Mouse (Mus musculus) hindbrain, embryonic 16.5 days (tissue): Measurements from ENCODE around the gene Mogs. TPM values are rescaled to one million over a fixed set of nuclear protein-coding genes. Genes with fewer than 3 reads are reported as not detected.

Source experiments
- ATAC-seq: fragments of 200-750 bp; cut with Nextera tagmentation; 2 replicates; pipeline ENCODE4 v1.8.0; 2017; ENCODE audit warnings: moderate TSS enrichment, moderate library complexity
- H3K27ac ChIP-seq: fragments of 300-500 bp; sonication (generic); 2 replicates; pipeline ENCODE4 v1.5.1; 2014; ENCODE audit warnings: low read depth, mild to moderate bottlenecking, control low read depth, low read length, moderate library complexity
- H3K27me3 ChIP-seq: fragments of 300-500 bp; sonication (generic); replicated peaks from 2 replicates; pipeline ENCODE4 v1.6.1; 2014; ENCODE audit warnings: low read length; ENCODE audit not compliant: control insufficient read depth, insufficient read depth
- H3K36me3 ChIP-seq: fragments of 300-500 bp; sonication (generic); 2 replicates; pipeline ENCODE4 v1.6.1; 2014; ENCODE audit warnings: mild to moderate bottlenecking, low read length, moderate library complexity, mixed read lengths; ENCODE audit not compliant: control insufficient read depth, insufficient read depth
- H3K4me1 ChIP-seq: fragments of 300-500 bp; sonication (generic); 2 replicates; pipeline ENCODE4 v1.6.1; 2014; ENCODE audit warnings: low read depth, low read length; ENCODE audit not compliant: control insufficient read depth, insufficient read depth
- H3K4me2 ChIP-seq: fragments of 300-500 bp; sonication (generic); 2 replicates; pipeline ENCODE4 v1.6.1; 2014; ENCODE audit warnings: mild to moderate bottlenecking, low read length, control low read depth, moderate library complexity
- H3K4me3 ChIP-seq: fragments of 300-500 bp; sonication (generic); 2 replicates; pipeline ENCODE4 v1.5.1; 2014; ENCODE audit warnings: mild to moderate bottlenecking, low read length, control low read depth, moderate library complexity
- H3K9ac ChIP-seq: fragments of 300-500 bp; sonication (generic); 2 replicates; pipeline ENCODE4 v1.6.1; 2014; ENCODE audit warnings: low read depth, mild to moderate bottlenecking, control low read depth, low read length, moderate library complexity
- H3K9me3 ChIP-seq: fragments of 300-500 bp; sonication (generic); 2 replicates; pipeline ENCODE4 v1.6.1; 2014; ENCODE audit warnings: mild to moderate bottlenecking, low read length, moderate library complexity; ENCODE audit not compliant: control insufficient read depth
- WGBS: fragments of 180-500 bp; shearing (Covaris S2); extraction: QIAGEN DNeasy Blood & Tissue Kit; methylation state at CpG from one replicate; pipeline ENCODE4 v1.1.7; 2014; 5-methylcytosine and 5-hydroxymethylcytosine counted together
- polyA plus RNA-seq: library from polyadenylated mRNA; unstranded; fragments of >200 nt; fragmentation: Nextera tagmentation; extraction: Ambion mirVana; gene quantifications from 2 replicates; pipeline ENCODE4 v1.2.1, GENCODE M21; 2015

Gene Mogs
- polyA plus RNA-seq, 1 experiment from 2014 or later: 6.4 TPM

- no peak overlapping the region for H3K9ac ChIP-seq
- H3K4me3 ChIP-seq: peak overlapping the region; percentile 20
- peak overlapping the region; percentile 46 for H3K4me2 ChIP-seq
- no peak for ATAC-seq
- H3K4me1 ChIP-seq: peaks cover 4% of the 10 kb centered on the region; the same call in 1 of the 2 replicates
- no peaks in the 10 kb centered on the region for H3K9me3 ChIP-seq
- H3K27me3 ChIP-seq: peaks cover 74% of the 10 kb centered on the region
- no peak overlapping the region for H3K27ac ChIP-seq
- H3K36me3 ChIP-seq: no peaks in the 10 kb centered on the region; the same call in 1 of the 2 replicates
- WGBS: under 1% methylated on average over 45 of the region's 47 CpGs
Measured at GRCm38 (mm10) chr6:83087205-83087925, 27.9 kb upstream of the Mogs start.

GRCm38 (mm10) chr6:83087926-83088260 lies 27.4 kb upstream of the Mogs start:
- peaks cover 69% of the 10 kb centered on the region for H3K27me3 ChIP-seq
- no peaks in the 10 kb centered on the region for H3K36me3 ChIP-seq
- H3K4me1 ChIP-seq: peaks cover 4% of the 10 kb centered on the region; the same call in 1 of the 2 replicates
- 4% methylated on average over 9 of the region's 9 CpGs for WGBS
- H3K9ac ChIP-seq: no peak overlapping the region
- no peak for ATAC-seq
- H3K4me3 ChIP-seq: peak overlapping the region; percentile 20; the same call in 1 of the 2 replicates
- H3K9me3 ChIP-seq: no peaks in the 10 kb centered on the region
- H3K27ac ChIP-seq: no peak overlapping the region
- peak overlapping the region; percentile 46 for H3K4me2 ChIP-seq

GRCm38 (mm10) chr6:83092416-83093127 lies 22.7 kb upstream of the Mogs start:
- Histone ChIP-seq H3K9me3 (no peaks in the 10 kb centered on the region), H3K4me3 (no peak overlapping the region), H3K36me3 (no peaks in the 10 kb centered on the region), H3K4me1 (peaks cover 1% of the 10 kb centered on the region; the same call in 1 of the 2 replicates), H3K4me2 (no peak overlapping the region), H3K27ac (no peak overlapping the region), H3K27me3 (peaks cover 31% of the 10 kb centered on the region), H3K9ac (no peak overlapping the region)
- no peak for ATAC-seq
- 43% methylated on average over 6 of the region's 6 CpGs for WGBS

GRCm38 (mm10) chr6:83095968-83096367 lies 19.3 kb upstream of the Mogs start:
- no peaks in the 10 kb centered on the region for H3K9me3 ChIP-seq
- H3K27me3 ChIP-seq: peaks cover 4% of the 10 kb centered on the region; the same call in 1 of the 2 replicates
- no peak overlapping the region for H3K4me3 ChIP-seq
- no peaks in the 10 kb centered on the region for H3K36me3 ChIP-seq
- ATAC-seq: no peak
- H3K4me1 ChIP-seq: no peaks in the 10 kb centered on the region
- H3K9ac ChIP-seq: no peak overlapping the region
- no peak overlapping the region for H3K4me2 ChIP-seq
- H3K27ac ChIP-seq: no peak overlapping the region
- 38% methylated on average over 6 of the region's 6 CpGs for WGBS

GRCm38 (mm10) chr6:83098411-83098810 lies 16.9 kb upstream of the Mogs start:
- Histone ChIP-seq H3K4me1 (peaks cover 11% of the 10 kb centered on the region), H3K36me3 (no peaks in the 10 kb centered on the region), H3K4me3 (no peak overlapping the region), H3K27me3 (peaks cover 2% of the 10 kb centered on the region; the same call in 1 of the 2 replicates), H3K9me3 (no peaks in the 10 kb centered on the region), H3K4me2 (no peak overlapping the region), H3K9ac (no peak overlapping the region), H3K27ac (no peak overlapping the region)
- WGBS: 65% methylated on average over 2 of the region's 2 CpGs
- ATAC-seq: no peak

GRCm38 (mm10) chr6:83101316-83101687 lies 14.0 kb upstream of the Mogs start, which contains the start of the genes Ccdc142 and Gm42688:
TSS of gene Ccdc142 (plus strand) at chr6:83101601.
TSS of gene Gm42688 (plus strand) at chr6:83101617.
- no peaks in the 10 kb centered on the region for H3K9me3 ChIP-seq
- H3K4me2 ChIP-seq: peak within 1 kb of the TSS; percentile 69
- H3K9ac ChIP-seq: peak within 1 kb of the TSS; percentile 78
- H3K36me3 ChIP-seq: no peaks in the 10 kb centered on the region
- ATAC-seq: peak; percentile 92
- peak within 1 kb of the TSS; percentile 84 for H3K27ac ChIP-seq
- WGBS: under 1% methylated on average over 25 of the region's 25 CpGs
- H3K4me1 ChIP-seq: peaks cover 13% of the 10 kb centered on the region
- H3K27me3 ChIP-seq: peaks cover 2% of the 10 kb centered on the region; the same call in 1 of the 2 replicates
- peak within 1 kb of the TSS; percentile 70 for H3K4me3 ChIP-seq

GRCm38 (mm10) chr6:83101688-83102556 lies 13.4 kb upstream of the Mogs start:
- Histone ChIP-seq H3K9me3 (no peaks in the 10 kb centered on the region), H3K27ac (peak overlapping the region; percentile 84), H3K4me3 (peak overlapping the region; percentile 70), H3K4me2 (peak overlapping the region; percentile 69), H3K4me1 (peaks cover 13% of the 10 kb centered on the region), H3K9ac (peak overlapping the region; percentile 78), H3K36me3 (no peaks in the 10 kb centered on the region), H3K27me3 (no peaks in the 10 kb centered on the region)
- WGBS: under 1% methylated on average over 66 of the region's 74 CpGs
- peak; percentile 75 for ATAC-seq

- Histone ChIP-seq H3K27ac (no peak overlapping the region; the same call in 1 of the 2 replicates), H3K27me3 (no peaks in the 10 kb centered on the region), H3K9ac (peak overlapping the region; percentile 78), H3K4me3 (peak overlapping the region; percentile 70), H3K4me2 (peak overlapping the region; percentile 69), H3K36me3 (no peaks in the 10 kb centered on the region), H3K4me1 (peaks cover 19% of the 10 kb centered on the region), H3K9me3 (no peaks in the 10 kb centered on the region)
- 54% methylated on average over 11 of the region's 11 CpGs for WGBS
- no peak; the same call in 1 of the 2 replicates for ATAC-seq
Measured at GRCm38 (mm10) chr6:83103130-83103650, 12.1 kb upstream of the Mogs start.
